Mouse (Mus musculus) embryonic fibroblast, embryonic 13.5 days (primary cell): ENCODE measurements around the gene Gopc.

Experiments
- CTCF ChIP-seq: IDR thresholded peaks from 2 replicates; pipeline ENCODE4 v1.5.1; 2011; ENCODE audit warnings: mild to moderate bottlenecking, control low read depth, low read length, moderate library complexity, borderline replicate concordance; ENCODE audit not compliant: insufficient read depth
- POLR2A ChIP-seq: IDR thresholded peaks from 2 replicates; pipeline ENCODE4 v1.6.1; 2011; ENCODE audit warnings: low read depth, mild to moderate bottlenecking, control low read depth, low read length, moderate library complexity

GRCm38 (mm10) chr10:52430953-52431352, 49.0 kb upstream of the Gopc start:
- TF ChIP-seq CTCF (no peak), POLR2A (no peak)
